Mouse (Mus musculus) MEL (cell line): ENCODE data around the gene Smg6. TPM values are rescaled to one million over a fixed set of nuclear protein-coding genes. Genes with fewer than 3 reads are reported as not detected.
A peak's percentile ranks its signal among the peaks of the same experiment; 100 is the strongest.

Experiments
- DNase-seq: peaks from one replicate; pipeline ENCODE4 v3.0.0; 2011; ENCODE audit warnings: low read depth, low spot score
- H3K27ac ChIP-seq: 2 replicates; pipeline ENCODE4 v1.5.1; 2012; ENCODE audit warnings: low read depth, mild to moderate bottlenecking, control low read depth, low read length, moderate library complexity; ENCODE audit not compliant: control insufficient read depth
- H3K27me3 ChIP-seq, 2 experiments: fragments of 150-350 bp in 1 of 2; sonication (generic) in 1 of 2; 2 replicates each; pipeline ENCODE4 v1.6.1; 2012; ENCODE audit warnings: low read length in 2 of 2, mild to moderate bottlenecking in 2 of 2, improper control_type of control experiment in 1 of 2, moderate library complexity in 1 of 2; ENCODE audit not compliant: insufficient read depth in 2 of 2, control insufficient read depth in 1 of 2
- H3K36me3 ChIP-seq, 2 experiments: 2 replicates each; pipeline ENCODE4 v1.6.1; 2012 to 2014; ENCODE audit warnings: low read length in 2 of 2, improper control_type of control experiment in 1 of 2, inconsistent platforms in 1 of 2, mild to moderate bottlenecking in 1 of 2; ENCODE audit not compliant: insufficient read depth in 2 of 2, control insufficient read depth in 1 of 2
- H3K4me1 ChIP-seq, 2 experiments: fragments of 150-350 bp in 1 of 2; sonication (generic) in 1 of 2; 2 replicates each; pipeline ENCODE4 v1.6.1; 2012; ENCODE audit warnings: low read length in 2 of 2, improper control_type of control experiment in 1 of 2, mild to moderate bottlenecking in 1 of 2; ENCODE audit not compliant: insufficient read depth in 2 of 2, control insufficient read depth in 1 of 2
- H3K4me3 ChIP-seq, 2 experiments: fragments of 150-350 bp in 1 of 2; sonication (generic) in 1 of 2; 2 replicates each; pipeline ENCODE4 v1.5.1; 2012; ENCODE audit warnings: low read depth in 2 of 2, low read length in 2 of 2, mild to moderate bottlenecking in 2 of 2, moderate library complexity in 2 of 2, control low read depth in 1 of 2, improper control_type of control experiment in 1 of 2; ENCODE audit not compliant: control insufficient read depth in 1 of 2, insufficient read depth in 1 of 2
- H3K79me2 ChIP-seq: 2 replicates; pipeline ENCODE4 v1.6.1; 2012; ENCODE audit warnings: mild to moderate bottlenecking, low read length, moderate library complexity; ENCODE audit not compliant: control insufficient read depth, poor library complexity, insufficient read depth
- H3K9ac ChIP-seq: 2 replicates; pipeline ENCODE4 v1.6.1; 2012; ENCODE audit warnings: low read depth, mild to moderate bottlenecking, control low read depth, low read length, moderate library complexity; ENCODE audit not compliant: control insufficient read depth, poor library complexity, severe bottlenecking
- H3K9me3 ChIP-seq: fragments of 150-350 bp; sonication (generic); replicated peaks from 2 replicates; pipeline ENCODE4 v1.6.1; 2012; ENCODE audit warnings: mild to moderate bottlenecking, low read length, improper control_type of control experiment, moderate library complexity; ENCODE audit not compliant: insufficient read depth
- BHLHE40 ChIP-seq: IDR thresholded peaks from 2 replicates; pipeline ENCODE4 v1.6.1; 2012; ENCODE audit warnings: low read depth, mild to moderate bottlenecking, inconsistent platforms, low read length, improper control_type of control experiment, borderline replicate concordance
- CHD2 ChIP-seq: IDR thresholded peaks from 2 replicates; pipeline ENCODE4 v1.6.1; 2011; ENCODE audit warnings: low read length, improper control_type of control experiment
- CTCF ChIP-seq, 3 experiments: IDR thresholded peaks in 2 of 3; conservative IDR thresholded peaks in 1 of 3; 2 replicates each; pipeline ENCODE4 v1.5.1; 2011 to 2012; ENCODE audit warnings: low read length in 3 of 3, low read depth in 2 of 3, mild to moderate bottlenecking in 2 of 3, improper control_type of control experiment in 1 of 3, inconsistent platforms in 1 of 3, mixed read lengths in 1 of 3, moderate library complexity in 1 of 3; ENCODE audit not compliant: control insufficient read depth in 1 of 3, insufficient read depth in 1 of 3, poor library complexity in 1 of 3, severe bottlenecking in 1 of 3
- ETS1 ChIP-seq: IDR thresholded peaks from 2 replicates; pipeline ENCODE4 v1.6.1; 2012; ENCODE audit warnings: low read depth, mild to moderate bottlenecking, inconsistent platforms, low read length, improper control_type of control experiment, moderate library complexity
- HCFC1 ChIP-seq: IDR thresholded peaks from 2 replicates; pipeline ENCODE4 v1.6.1; 2012; ENCODE audit warnings: low read depth, mild to moderate bottlenecking, inconsistent platforms, low read length, improper control_type of control experiment, moderate library complexity
- JUND ChIP-seq: IDR thresholded peaks from 2 replicates; pipeline ENCODE4 v1.6.1; 2011; ENCODE audit warnings: low read depth, mild to moderate bottlenecking, improper control_type of control experiment, low read length
- MAFK ChIP-seq: IDR thresholded peaks from 2 replicates; pipeline ENCODE4 v1.6.1; 2011; ENCODE audit warnings: low read depth, mild to moderate bottlenecking, low read length, improper control_type of control experiment, borderline replicate concordance
- MAZ ChIP-seq: IDR thresholded peaks from 2 replicates; pipeline ENCODE4 v1.6.1; 2012; ENCODE audit warnings: low read depth, mild to moderate bottlenecking, inconsistent platforms, low read length, improper control_type of control experiment
- MXI1 ChIP-seq: IDR thresholded peaks from 2 replicates; pipeline ENCODE4 v1.6.1; 2011; ENCODE audit warnings: mild to moderate bottlenecking, low read depth, low read length, improper control_type of control experiment
- NRF1 ChIP-seq: IDR thresholded peaks from 2 replicates; pipeline ENCODE4 v1.6.1; 2014; ENCODE audit warnings: low read depth, mild to moderate bottlenecking, inconsistent platforms, low read length, improper control_type of control experiment, moderate library complexity; ENCODE audit not compliant: poor library complexity, insufficient read depth, severe bottlenecking
- POLR2A ChIP-seq, 2 experiments: IDR thresholded peaks; 2 replicates each; pipeline ENCODE4 v1.6.1; 2011 to 2012; ENCODE audit warnings: low read length in 2 of 2, mild to moderate bottlenecking in 2 of 2, control low read depth in 1 of 2, improper control_type of control experiment in 1 of 2, low read depth in 1 of 2, moderate library complexity in 1 of 2; ENCODE audit not compliant: control insufficient read depth in 1 of 2, insufficient read depth in 1 of 2, poor library complexity in 1 of 2
- POLR2AphosphoS2 ChIP-seq: IDR thresholded peaks from 2 replicates; pipeline ENCODE4 v1.6.1; 2011; ENCODE audit warnings: low read length, improper control_type of control experiment
- POLR2AphosphoS5 ChIP-seq: IDR thresholded peaks from 2 replicates; pipeline ENCODE4 v1.6.1; 2012; ENCODE audit warnings: low read depth, borderline replicate concordance, mild to moderate bottlenecking, inconsistent platforms, low read length, moderate library complexity, mixed read lengths
- SIN3A ChIP-seq: IDR thresholded peaks from 2 replicates; pipeline ENCODE4 v1.6.1; 2012; ENCODE audit warnings: low read length, improper control_type of control experiment, inconsistent platforms
- SMC3 ChIP-seq: IDR thresholded peaks from 2 replicates; pipeline ENCODE4 v1.6.1; 2011; ENCODE audit warnings: low read depth, low read length, improper control_type of control experiment
- TAL1 ChIP-seq: IDR thresholded peaks from 2 replicates; pipeline ENCODE4 v1.6.1; 2012; ENCODE audit warnings: mild to moderate bottlenecking, inconsistent platforms, low read length, moderate library complexity, mixed read lengths
- UBTF ChIP-seq: IDR thresholded peaks from 2 replicates; pipeline ENCODE4 v1.6.1; 2012; ENCODE audit warnings: low read depth, mild to moderate bottlenecking, inconsistent platforms, low read length, improper control_type of control experiment, moderate library complexity, borderline replicate concordance; ENCODE audit not compliant: insufficient read depth
- USF1 ChIP-seq: IDR thresholded peaks from 2 replicates; pipeline ENCODE4 v1.6.1; 2014; ENCODE audit warnings: low read depth, mild to moderate bottlenecking, inconsistent platforms, low read length, improper control_type of control experiment, moderate library complexity
- ZNF384 ChIP-seq: IDR thresholded peaks from 2 replicates; pipeline ENCODE4 v1.6.1; 2012; ENCODE audit warnings: low read depth, mild to moderate bottlenecking, inconsistent platforms, low read length, improper control_type of control experiment
- polyA plus RNA-seq, 2 experiments: library from polyadenylated mRNA; stranded (reverse) in 1 of 2; unstranded in 1 of 2; fragments of >175 nt in 1 of 2; fragments of >200 nt in 1 of 2; gene quantifications; 2 replicates each; pipeline versions ENCODE4 v1.2.1 to v1.2.4; 2012; ENCODE audit warnings: low replicate concordance in 2 of 2, low read depth in 1 of 2; ENCODE audit not compliant: insufficient read length in 2 of 2, insufficient read depth in 1 of 2, missing spikeins in 1 of 2
- total RNA-seq: library from RNA; depleted of rRNA; stranded (reverse); fragments of 300-350 nt; gene quantifications from 2 replicates; pipeline ENCODE4 v1.2.3, GENCODE M21; 2012

Smg6 gene
- total and polyA plus RNA-seq, 3 experiments = 11.6 to 19.0 TPM; not detected in 1

DNA sequence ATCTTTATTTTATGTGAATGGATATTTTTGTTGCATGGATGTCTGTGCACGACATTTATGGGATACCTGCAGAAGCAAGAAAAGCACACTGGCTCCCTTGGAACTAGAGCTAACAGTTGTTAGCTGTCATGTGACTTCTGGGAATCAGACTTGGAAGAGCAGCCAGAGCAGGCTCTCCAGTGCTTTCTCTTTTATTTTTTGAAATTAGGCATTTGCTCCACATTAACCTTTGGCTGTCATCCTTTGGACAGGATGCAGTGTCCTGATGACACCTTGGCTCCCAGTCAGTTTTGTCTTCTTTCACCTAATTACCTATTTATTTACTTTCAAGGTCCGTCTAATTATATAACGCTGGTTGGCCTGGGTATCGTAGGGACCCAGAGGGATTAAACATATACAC, 31.0 kb upstream of the Smg6 start:
- TF ChIP-seq MAFK (no peak), ZNF384 (no peak), HCFC1 (no peak), POLR2A (IDR thresholded peaks at IDR 0.05; ENCODE audit: control insufficient read depth in 1 of 2, insufficient read depth in 1 of 2, low read depth in 1 of 2, low read length in 2 of 2, poor library complexity in 1 of 2) (no peak), BHLHE40 (no peak), CHD2 (no peak), POLR2AphosphoS2 (no peak), POLR2AphosphoS5 (no peak)
- no peak overlapping the region for H3K9ac ChIP-seq
- DNase-seq = no peak
- no peak overlapping the region for H3K4me3 ChIP-seq
- peaks cover 29% of the 10 kb centered on the region for H3K79me2 ChIP-seq
- H3K9me3 ChIP-seq = no peaks in the 10 kb centered on the region
- H3K27me3 ChIP-seq = no peaks in the 10 kb centered on the region
- H3K4me1 ChIP-seq = peaks cover 0 to 2% of the 10 kb centered on the region in 2 experiments; a peak in 2 of 4 replicates
- peaks cover 2 to 5% of the 10 kb centered on the region in 2 experiments; a peak in 3 of 4 replicates for H3K36me3 ChIP-seq
- no peak overlapping the region for H3K27ac ChIP-seq

GRCm38 (mm10) chr11:74895980-74896900, 29.4 kb upstream of the Smg6 start:
- Histone ChIP-seq H3K36me3 (peaks cover 18 to 21% of the 10 kb centered on the region in 2 experiments), H3K4me3 (peak overlapping the region; percentile 80 to 86), H3K79me2 (peaks cover 45% of the 10 kb centered on the region), H3K9me3 (no peaks in the 10 kb centered on the region), H3K27me3 (no peaks in the 10 kb centered on the region), H3K9ac (peak overlapping the region; percentile 86), H3K4me1 (peaks cover 6 to 14% of the 10 kb centered on the region in 2 experiments), H3K27ac (peak overlapping the region; percentile 40)
- peak; percentile 82 for DNase-seq
- TF ChIP-seq MXI1 (peak; percentile 65), ETS1 (peak; percentile 7; the same call in 1 of the 2 replicates), CTCF (IDR thresholded peaks at IDR 0.05 in 2 of 3, conservative IDR thresholded peaks at IDR 0.05 in 1 of 3; ENCODE audit: control insufficient read depth in 1 of 3, insufficient read depth in 1 of 3, low read depth in 2 of 3, low read length in 3 of 3, poor library complexity in 1 of 3, severe bottlenecking in 1 of 3) (peak in 2 of 3 experiments; percentile 39 to 52; a peak in 4 of 6 replicates), NRF1 (no peak), POLR2AphosphoS2 (no peak), SMC3 (peak; percentile 36), SIN3A (peak; percentile 69), UBTF (0 out of 2 replicates have a peak, but pooled peaks have one; percentile 69), ZNF384 (no peak), TAL1 (no peak), BHLHE40 (0 out of 2 replicates have a peak, but pooled peaks have one; percentile 7), MAZ (peak; percentile 55; the same call in 1 of the 2 replicates), JUND (peak; percentile 50; the same call in 1 of the 2 replicates), USF1 (no peak; the same call in 1 of the 2 replicates)
